Mouse (Mus musculus): ENCODE data around the gene Slc26a8.

The Slc26a8 gene

DNA sequence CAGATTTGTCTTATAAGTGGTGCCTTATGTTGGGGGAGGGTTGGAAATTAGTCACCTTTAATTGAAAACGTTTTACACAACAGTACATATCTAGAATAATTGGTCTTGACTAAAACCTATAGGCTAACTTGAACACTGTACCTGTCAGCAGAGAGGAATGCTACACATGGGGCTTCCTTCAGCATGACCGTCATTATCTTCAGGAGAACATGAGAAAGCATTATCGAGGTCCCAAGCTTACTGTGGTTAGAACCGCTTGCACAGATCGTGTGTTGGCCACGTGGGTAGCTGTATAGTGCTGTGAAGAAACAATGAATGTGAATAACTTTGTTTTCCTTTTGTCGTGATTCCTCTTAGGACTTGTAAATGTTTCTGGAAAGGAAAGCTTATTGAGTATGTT, 9.8 kb upstream of the Slc26a8 start:
- peak in 1 of 2 experiments; percentile 20 for DNase-seq (ENCODE audit: inconsistent age in 2 of 2, low spot score in 1 of 2)

- no peak for DNase-seq (ENCODE audit: inconsistent age in 2 of 2, low spot score in 1 of 2)
These were observed 8.6 kb upstream of the Slc26a8 start for GRCm38 (mm10) chr17:28698672-28699071.

- DNase-seq (ENCODE audit: inconsistent age in 2 of 2, low spot score in 1 of 2), result peak; percentile 51 to 83
These were observed 8.2 kb upstream of the Slc26a8 start for GRCm38 (mm10) chr17:28698245-28698644.

GRCm38 (mm10) chr17:28697290-28698195, 7.5 kb upstream of the Slc26a8 start:
- DNase-seq (ENCODE audit: inconsistent age in 2 of 2, low spot score in 1 of 2), result no peak

- peak in 1 of 2 experiments; percentile 70 for DNase-seq (ENCODE audit: inconsistent age in 2 of 2, low spot score in 1 of 2)
These were observed 6.6 kb upstream of the Slc26a8 start for GRCm38 (mm10) chr17:28696641-28697040.

DNA sequence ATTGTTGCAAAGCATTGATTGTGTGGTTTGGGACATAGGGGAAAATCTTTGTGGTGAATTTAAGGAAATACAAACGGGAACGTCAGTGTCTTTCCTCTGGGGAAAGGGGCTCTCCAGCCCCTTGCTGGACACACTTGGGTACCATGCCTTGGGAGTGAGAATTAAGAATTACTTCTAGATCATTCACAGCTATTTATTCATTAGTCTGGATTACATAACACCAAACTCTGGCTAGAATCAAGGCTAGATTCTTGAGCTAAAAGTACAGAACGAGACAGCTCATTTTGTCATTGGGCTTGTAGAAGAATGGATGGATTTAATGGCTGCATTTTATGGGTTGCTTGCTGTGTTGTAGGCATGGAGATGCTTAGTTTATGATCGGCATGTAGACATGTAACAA, 4.8 kb upstream of the Slc26a8 start:
- peak in 1 of 2 experiments; percentile 58 for DNase-seq (ENCODE audit: inconsistent age in 2 of 2, low spot score in 1 of 2)

- no peak for DNase-seq (ENCODE audit: inconsistent age in 2 of 2, low spot score in 1 of 2)
These were observed 4.0 kb upstream of the Slc26a8 start for GRCm38 (mm10) chr17:28694078-28694477.

DNA sequence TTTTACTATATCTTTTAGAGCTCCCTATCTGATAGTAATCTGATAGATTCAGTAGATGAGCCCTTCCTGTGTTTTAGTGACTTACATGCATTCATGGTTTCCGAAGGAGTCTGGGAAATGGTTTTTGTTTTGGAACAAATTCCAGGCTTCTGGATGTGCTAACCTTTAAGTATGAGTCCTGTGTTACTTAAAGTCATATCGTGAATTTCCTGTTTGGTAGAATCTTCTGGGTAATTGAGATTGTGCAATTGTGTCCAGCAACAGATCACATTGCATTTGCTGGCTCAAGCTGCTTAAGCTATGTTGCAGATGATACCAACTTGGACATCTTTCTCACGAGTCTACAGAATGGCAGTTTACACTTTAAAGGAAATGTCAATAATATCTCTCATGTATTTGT, 3.1 kb upstream of the Slc26a8 start:
- DNase-seq (ENCODE audit: inconsistent age in 2 of 2, low spot score in 1 of 2), result peak in 1 of 2 experiments; percentile 73

DNA sequence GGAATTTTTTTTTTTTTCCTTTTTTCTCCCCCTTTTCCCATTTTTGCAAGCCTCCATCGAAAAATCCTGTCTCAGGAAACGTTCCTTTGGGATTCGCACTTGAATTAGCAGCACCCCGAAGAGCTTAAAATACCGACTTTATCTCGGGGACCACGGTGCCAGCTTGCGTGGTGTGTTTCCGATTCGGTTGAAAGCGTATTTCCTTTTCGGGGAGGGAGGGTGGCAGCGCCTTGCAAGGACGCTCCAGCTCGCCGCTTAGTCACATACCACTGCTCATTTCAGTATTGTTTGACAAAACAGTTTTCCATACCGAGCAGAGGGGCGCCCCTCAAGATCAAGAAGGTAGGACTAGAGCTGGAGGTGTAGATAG, 2.3 kb upstream of the Slc26a8 start:
- DNase-seq (ENCODE audit: inconsistent age in 2 of 2, low spot score in 1 of 2), result peak; percentile 75 to 92

GRCm38 (mm10) chr17:28691687-28692340, 1.8 kb upstream of the Slc26a8 start:
- peak; percentile 77 to 90 for DNase-seq (ENCODE audit: inconsistent age in 2 of 2, low spot score in 1 of 2)

DNA sequence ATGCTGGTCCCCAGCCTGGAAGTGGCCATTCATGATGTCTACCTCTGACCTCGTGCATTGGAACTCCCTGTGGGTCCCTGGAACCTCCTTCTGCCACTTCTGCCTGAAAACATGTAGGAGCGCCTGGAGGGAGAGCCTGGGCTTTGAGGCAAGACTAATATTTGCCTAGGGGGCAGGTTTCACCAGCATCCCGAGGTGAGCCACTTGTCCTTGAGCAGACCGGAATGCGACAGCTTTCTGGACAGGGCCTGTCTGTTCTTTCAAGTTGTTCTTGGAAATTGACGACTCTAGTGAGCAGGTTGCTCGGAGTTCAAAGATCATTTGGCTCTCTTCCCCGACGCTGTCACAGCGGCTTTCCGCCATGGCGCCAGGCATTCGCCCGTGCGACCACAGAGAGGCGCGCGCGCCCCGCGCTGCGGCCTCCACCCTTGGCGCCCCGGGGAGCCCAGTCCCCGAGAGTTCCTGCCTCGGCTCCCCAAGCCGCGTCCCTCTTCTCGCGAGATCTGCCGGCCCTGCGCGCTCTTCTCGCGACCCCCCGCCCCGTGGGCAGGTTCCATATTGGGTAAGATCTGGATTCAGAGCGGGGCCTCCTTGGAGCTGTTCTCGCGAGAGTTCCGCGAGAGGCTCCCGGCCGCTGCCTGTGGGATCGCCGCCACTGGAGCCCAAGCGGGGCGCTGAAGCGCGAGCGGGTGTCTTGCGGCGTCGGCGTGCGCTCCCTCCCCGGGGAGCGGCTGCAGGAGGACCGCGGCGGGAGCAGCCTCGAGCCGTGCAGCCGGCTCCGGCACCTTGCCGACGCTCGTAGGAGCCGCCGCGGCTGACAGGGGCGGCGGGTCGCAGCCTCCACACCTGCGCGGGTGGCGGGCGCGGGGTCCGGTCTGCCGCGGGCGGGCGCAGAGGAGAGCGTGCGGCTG, 998 bp upstream of the Slc26a8 start, which contains the start of gene Mapk14:
TSS of gene Mapk14 (plus strand) at position 554 of the 911 bp plus-strand sequence.
- peak; percentile 100 for DNase-seq (ENCODE audit: inconsistent age in 2 of 2, low spot score in 1 of 2)

- DNase-seq (ENCODE audit: inconsistent age in 2 of 2, low spot score in 1 of 2), result no peak
These were observed 2.7 kb downstream of the Slc26a8 start for GRCm38 (mm10) chr17:28687354-28687753.

- no peak for DNase-seq (ENCODE audit: inconsistent age in 2 of 2, low spot score in 1 of 2)
These were observed 5.4 kb downstream of the Slc26a8 start for GRCm38 (mm10) chr17:28684631-28685030.

- DNase-seq (ENCODE audit: inconsistent age in 2 of 2, low spot score in 1 of 2), result no peak
These were observed 6.4 kb downstream of the Slc26a8 start for GRCm38 (mm10) chr17:28683601-28684000.

GRCm38 (mm10) chr17:28682311-28683084, 7.5 kb downstream of the Slc26a8 start:
- DNase-seq (ENCODE audit: inconsistent age in 2 of 2, low spot score in 1 of 2), result no peak

DNA sequence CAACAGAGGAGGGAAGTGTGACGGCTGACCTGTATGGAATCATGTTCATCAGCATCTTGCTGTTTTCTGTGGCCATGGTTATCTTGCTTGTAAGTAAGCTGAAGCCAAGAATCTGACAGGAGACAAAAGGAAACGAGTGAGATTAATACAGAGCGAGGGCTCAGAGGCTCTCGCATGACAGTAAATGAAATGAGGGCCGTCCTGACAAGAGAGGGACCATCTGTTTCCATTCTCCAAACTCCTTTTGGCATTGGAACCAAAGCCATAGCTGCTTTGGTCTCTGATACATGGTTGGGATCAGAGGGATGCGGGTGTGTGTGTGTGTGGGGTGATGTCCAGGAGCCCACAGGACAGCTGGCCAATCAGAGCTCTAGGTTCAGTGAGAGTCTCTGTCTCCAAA, 30.5 kb downstream of the Slc26a8 start:
- DNase-seq (ENCODE audit: inconsistent age in 2 of 2, low spot score in 1 of 2), result no peak

DNA sequence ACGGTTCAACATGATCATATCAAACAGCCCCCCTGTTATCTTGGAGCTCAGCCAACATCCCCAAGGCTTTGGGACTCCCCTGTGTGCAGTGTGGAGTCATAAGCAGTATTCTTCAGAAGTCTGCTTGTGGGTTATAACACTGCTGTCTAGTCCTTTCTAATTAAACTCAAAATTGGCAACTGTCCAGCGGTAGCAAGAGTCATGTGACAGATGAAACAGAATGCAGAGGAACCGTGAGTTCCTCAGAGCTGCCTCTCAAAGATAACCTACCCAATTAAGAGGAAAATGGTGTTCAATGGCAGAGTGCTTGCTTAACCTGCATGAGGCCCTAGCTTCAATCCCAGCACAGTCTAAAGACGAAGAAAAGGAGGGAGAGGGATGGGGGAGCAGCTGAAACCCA, 32.1 kb downstream of the Slc26a8 start:
- peak in 1 of 2 experiments; percentile 23 for DNase-seq (ENCODE audit: inconsistent age in 2 of 2, low spot score in 1 of 2)

DNA sequence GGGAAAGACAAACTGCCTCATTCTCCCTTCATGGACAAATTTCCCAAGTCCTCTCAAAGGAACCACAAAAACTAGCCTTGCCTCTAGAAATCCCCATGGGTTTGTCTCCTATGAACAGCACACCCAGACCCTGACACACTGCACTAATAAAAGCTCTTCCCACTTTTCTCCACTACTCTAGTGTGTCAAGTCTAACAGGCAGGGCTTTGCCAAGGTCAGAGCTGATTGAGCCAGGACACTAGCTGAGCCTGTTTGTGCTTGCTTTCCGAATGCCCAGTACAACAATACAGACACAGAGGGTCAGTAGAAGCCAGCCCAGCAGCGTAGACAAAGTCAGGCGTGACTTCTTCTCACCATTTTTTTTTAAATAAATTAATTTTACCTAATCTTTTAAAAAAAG, 39.8 kb downstream of the Slc26a8 start:
- peak in 1 of 2 experiments; percentile 27 for DNase-seq (ENCODE audit: inconsistent age in 2 of 2, low spot score in 1 of 2)

DNA sequence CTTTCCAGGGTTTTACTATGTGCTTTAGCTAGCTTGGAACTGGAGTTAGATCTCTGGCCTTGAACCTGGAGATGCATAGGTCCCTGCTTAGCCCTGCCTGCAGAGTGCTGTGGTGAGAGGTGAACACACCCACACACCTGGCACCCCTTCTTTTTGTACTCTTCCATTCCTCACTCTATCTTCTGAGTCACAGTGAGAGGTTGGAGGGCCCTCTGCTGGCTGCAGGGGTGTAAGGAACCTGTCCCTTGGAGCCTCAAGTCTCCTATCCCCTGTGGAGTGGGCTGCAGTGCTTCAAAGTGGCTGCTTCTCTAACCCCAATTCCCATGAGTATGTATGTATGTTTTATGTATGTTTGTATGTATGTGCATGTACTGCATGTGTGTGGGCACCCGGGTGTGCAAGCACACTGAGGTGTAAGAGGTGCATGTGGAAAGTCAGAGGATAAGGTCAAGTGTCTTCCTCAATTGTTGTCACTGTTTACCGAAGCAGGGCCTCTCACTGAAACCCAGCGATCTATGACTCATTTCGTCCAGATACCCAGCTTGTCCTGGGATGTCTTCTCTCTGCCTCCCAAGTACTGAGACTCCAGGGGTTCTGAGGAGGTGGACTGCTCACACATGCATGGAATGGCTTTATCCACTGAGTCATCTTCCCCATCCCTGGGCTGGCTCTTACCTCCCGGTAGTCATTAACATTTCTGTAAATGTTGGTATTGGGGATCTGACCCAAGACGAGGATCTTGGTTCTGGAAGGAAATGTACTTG, 41.2 kb downstream of the Slc26a8 start:
- DNase-seq (ENCODE audit: inconsistent age in 2 of 2, low spot score in 1 of 2), result peak; percentile 24 to 66

DNA sequence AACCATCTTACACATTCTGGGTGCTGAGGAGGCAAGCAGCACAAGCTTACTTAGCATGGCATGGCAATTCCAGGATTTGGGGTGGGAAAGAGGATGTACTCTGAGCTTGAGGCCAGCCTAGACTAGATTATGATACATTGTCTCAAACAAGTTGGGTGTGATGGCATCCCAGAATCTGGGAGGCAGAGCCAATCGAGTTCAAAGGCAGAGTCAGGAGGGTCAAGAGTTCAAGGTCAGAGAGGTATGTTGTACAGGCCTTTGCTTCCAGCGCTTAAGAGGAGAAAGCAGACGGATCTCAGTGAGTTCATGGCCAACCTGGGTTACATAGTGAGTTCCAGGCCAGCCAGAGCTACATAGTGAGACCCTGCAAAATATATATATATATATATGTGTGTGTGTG, 43.8 kb downstream of the Slc26a8 start:
- no peak for DNase-seq (ENCODE audit: inconsistent age in 2 of 2, low spot score in 1 of 2)
